Mouse (Mus musculus) neutrophil, adult 59 days (primary cell): Measurements from ENCODE around the gene Gm3250. TPM values are rescaled to one million over a fixed set of nuclear protein-coding genes. Genes with fewer than 3 reads are reported as not detected.

Experiments
- total RNA-seq, 2 experiments: library from RNA; stranded (reverse); gene quantifications; 1 replicate in 1 of 2; 2 replicates in 1 of 2; pipeline ENCODE4 v1.2.4; 2023

Gm3250 gene
- not detected for total RNA-seq

GRCm38 (mm10) chr10:77782442-77782841 is at the start of gene Gm3250:
Gene Gm3250, minus strand, starts transcription at chr10:77782542.

GRCm38 (mm10) chr10:77826951-77827350 is 44.6 kb upstream of the Gm3250 start, which contains the start of gene Krtap10-4:
Gene Krtap10-4, minus strand, starts transcription at chr10:77827095.

GRCm38 (mm10) chr10:77814382-77814781 is 32.0 kb upstream of the Gm3250 start, which contains the start of gene Gm2696:
Gene Gm2696, plus strand, starts transcription at chr10:77814682.

GRCm38 (mm10) chr10:77811743-77812142 is 29.4 kb upstream of the Gm3250 start, which contains the start of gene Gm9507:
Gene Gm9507, minus strand, starts transcription at chr10:77811843.

GRCm38 (mm10) chr10:77798921-77799508 is 16.7 kb upstream of the Gm3250 start, which contains the start of gene Gm19668:
Gene Gm19668, minus strand, starts transcription at chr10:77799133.

GRCm38 (mm10) chr10:77794976-77795375 is 12.6 kb upstream of the Gm3250 start, which contains the start of gene Gm9639:
Gene Gm9639, minus strand, starts transcription at chr10:77795076.

GRCm38 (mm10) chr10:77787876-77788275 is 5.5 kb upstream of the Gm3250 start, which contains the start of gene Gm7137:
Gene Gm7137, minus strand, starts transcription at chr10:77788200.

GRCm38 (mm10) chr10:77776844-77777243 is 5.5 kb downstream of the Gm3250 start, which contains the start of gene Gm7138:
Gene Gm7138, minus strand, starts transcription at chr10:77776944.

GRCm38 (mm10) chr10:77771225-77771624 is 11.1 kb downstream of the Gm3250 start, which contains the start of gene Gm3238:
Gene Gm3238, minus strand, starts transcription at chr10:77771325.

GRCm38 (mm10) chr10:77759582-77759981 is 22.8 kb downstream of the Gm3250 start, which contains the start of gene Gm3233:
Gene Gm3233, minus strand, starts transcription at chr10:77759682.

GRCm38 (mm10) chr10:77751254-77751653 is 31.1 kb downstream of the Gm3250 start, which contains the start of gene Gm9736:
Gene Gm9736, minus strand, starts transcription at chr10:77751354.

GRCm38 (mm10) chr10:77741924-77742688 is 40.2 kb downstream of the Gm3250 start, which contains the start of gene Gm18596:
Gene Gm18596, minus strand, starts transcription at chr10:77742638.

Other genes starting within 250 kb of the Gm3250 start
- 10 to 100 TPM; 84.8 to 91.5 TPM for gene Pttg1ip, start 200.8 kb downstream of the Gm3250 start, total RNA-seq
- 10 to 100 TPM; 53.3 to 62.0 TPM for gene Sumo3, start 176.4 kb downstream of the Gm3250 start, total RNA-seq
- not detected for gene Gm49325, start 176.3 kb downstream of the Gm3250 start, total RNA-seq
- 10 to 100 TPM; 31.4 to 37.3 TPM for gene Ube2g2, start 160.3 kb downstream of the Gm3250 start, total RNA-seq
- not detected for gene Tspear, start 96.0 kb downstream of the Gm3250 start, total RNA-seq
- gene Gm19402, start 91.8 kb downstream of the Gm3250 start, total RNA-seq = not detected
- gene Gm9508, start 85.3 kb downstream of the Gm3250 start, total RNA-seq = not detected
- gene Gm10272, start 75.9 kb downstream of the Gm3250 start, total RNA-seq = not detected
- not detected for gene Gm10024, start 71.1 kb downstream of the Gm3250 start, total RNA-seq
- not detected for gene Gm10142, start 66.7 kb downstream of the Gm3250 start, total RNA-seq
- not detected for gene Krtap12-1, start 61.9 kb downstream of the Gm3250 start, total RNA-seq
- not detected for gene Gm10100, start 56.1 kb downstream of the Gm3250 start, total RNA-seq
- not detected for gene Gm18596, start 39.9 kb downstream of the Gm3250 start, total RNA-seq
- gene Gm9736, start 31.2 kb downstream of the Gm3250 start, total RNA-seq = not detected
- gene Gm3233, start 22.9 kb downstream of the Gm3250 start, total RNA-seq = not detected
- gene Gm3238, start 11.2 kb downstream of the Gm3250 start, total RNA-seq = not detected
- not detected for gene Gm7138, start 5.6 kb downstream of the Gm3250 start, total RNA-seq
- not detected for gene Gm7137, start 5.7 kb upstream of the Gm3250 start, total RNA-seq
- not detected for gene Gm9639, start 12.5 kb upstream of the Gm3250 start, total RNA-seq
- not detected for gene Gm19668, start 16.6 kb upstream of the Gm3250 start, total RNA-seq
- not detected for gene Gm9507, start 29.3 kb upstream of the Gm3250 start, total RNA-seq
- gene Gm2696, start 32.1 kb upstream of the Gm3250 start, total RNA-seq = not detected
- not detected for gene Krtap10-4, start 44.6 kb upstream of the Gm3250 start, total RNA-seq
- not detected for gene Krtap10-10, start 53.4 kb upstream of the Gm3250 start, total RNA-seq
- gene Gm36176, start 64.3 kb upstream of the Gm3250 start, total RNA-seq = not detected
- gene Gm10318, start 70.3 kb upstream of the Gm3250 start, total RNA-seq = not detected
- not detected for gene Gm3285, start 79.4 kb upstream of the Gm3250 start, total RNA-seq
- gene Lrrc3, start 120.0 kb upstream of the Gm3250 start, total RNA-seq = under 1 TPM; 0.11 to 0.31 TPM
- gene Trpm2, start 188.0 kb upstream of the Gm3250 start, total RNA-seq = 100 to 1,000 TPM; 278 to 284 TPM
- 1 to 10 TPM; 9.5 to 9.7 TPM for gene 1810043G02Rik, start 196.0 kb upstream of the Gm3250 start, total RNA-seq
- 10 to 100 TPM; 30.5 to 37.9 TPM for gene Pfkl, start 227.5 kb upstream of the Gm3250 start, total RNA-seq